Mouse (Mus musculus) kidney, embryonic 16.5 days (tissue): ENCODE data around the gene Dhx33. TPM values are rescaled to one million over a fixed set of nuclear protein-coding genes. Genes with fewer than 3 reads are reported as not detected.

Source experiments
- ATAC-seq: fragments of 200-750 bp; cut with Nextera tagmentation; 2 replicates; pipeline ENCODE4 v1.8.0; 2017; ENCODE audit warnings: moderate TSS enrichment; ENCODE audit not compliant: low FRiP score, low TSS enrichment
- H3K27ac ChIP-seq: fragments of 300-500 bp; sonication (generic); 2 replicates; pipeline ENCODE4 v1.5.1; 2014; ENCODE audit warnings: low read length
- H3K27me3 ChIP-seq: fragments of 300-500 bp; sonication (generic); 2 replicates; pipeline ENCODE4 v1.6.1; 2014; ENCODE audit warnings: low read length, control low read depth, mixed read lengths; ENCODE audit not compliant: insufficient read depth
- H3K36me3 ChIP-seq: fragments of 300-500 bp; sonication (generic); 2 replicates; pipeline ENCODE4 v1.6.1; 2014; ENCODE audit warnings: low read length, control low read depth, mixed read lengths; ENCODE audit not compliant: insufficient read depth
- H3K4me1 ChIP-seq: fragments of 300-500 bp; sonication (generic); 2 replicates; pipeline ENCODE4 v1.6.1; 2014; ENCODE audit warnings: low read length, control low read depth, mixed read lengths; ENCODE audit not compliant: insufficient read depth
- H3K4me2 ChIP-seq: fragments of 300-500 bp; sonication (generic); replicated peaks from 2 replicates; pipeline ENCODE4 v1.6.1; 2014; ENCODE audit warnings: low read depth, low read length
- H3K4me3 ChIP-seq: fragments of 300-500 bp; sonication (generic); 2 replicates; pipeline ENCODE4 v1.5.1; 2014; ENCODE audit warnings: mild to moderate bottlenecking, low read length
- H3K9ac ChIP-seq: fragments of 300-500 bp; sonication (generic); replicated peaks from 2 replicates; pipeline ENCODE4 v1.6.1; 2014; ENCODE audit warnings: low read length
- H3K9me3 ChIP-seq: fragments of 300-500 bp; sonication (generic); 2 replicates; pipeline ENCODE4 v1.6.1; 2016; ENCODE audit warnings: low read length, control low read depth
- WGBS: fragments of 180-500 bp; shearing (Covaris S2); extraction: QIAGEN DNeasy Blood & Tissue Kit; methylation state at CpG from one replicate; pipeline ENCODE4 v1.1.7; 2014; 5-methylcytosine and 5-hydroxymethylcytosine counted together
- polyA plus RNA-seq: library from polyadenylated mRNA; unstranded; fragments of >200 nt; fragmentation: Nextera tagmentation; extraction: Ambion mirVana; gene quantifications from 2 replicates; pipeline ENCODE4 v1.2.1, GENCODE M21; 2015

The Dhx33 gene
- 23.9 TPM in 2 replicates for polyA plus RNA-seq

- Histone ChIP-seq H3K9ac (peak within 1 kb of the TSS; percentile 82), H3K4me1 (peaks cover 15% of the 10 kb centered on the region), H3K9me3 (no peaks in the 10 kb centered on the region), H3K27me3 (no peaks in the 10 kb centered on the region), H3K4me3 (peak within 1 kb of the TSS; percentile 97), H3K27ac (peak within 1 kb of the TSS; percentile 84), H3K4me2 (peak within 1 kb of the TSS; percentile 87), H3K36me3 (peaks cover 12% of the 10 kb centered on the region)
- peak; percentile 99 for ATAC-seq
- WGBS, result under 1% methylated on average over 34 of the region's 35 CpGs
Observed at GRCm38 (mm10) chr11:71004316-71004773, at the start of gene Dhx33. TSS of gene Dhx33 (minus strand) at chr11:71004437.

- 4% methylated on average over 1 of the region's 1 CpGs for whole genome bisulfite sequencing
- no peak overlapping the region for H3K4me3 ChIP-seq
- no peaks in the 10 kb centered on the region for H3K27me3 ChIP-seq
- H3K4me1 ChIP-seq, result no peaks in the 10 kb centered on the region
- ATAC-seq, result no peak
- no peak overlapping the region for H3K9ac ChIP-seq
- H3K4me2 ChIP-seq, result no peak overlapping the region
- H3K36me3 ChIP-seq, result no peaks in the 10 kb centered on the region
- no peak overlapping the region for H3K27ac ChIP-seq
- no peaks in the 10 kb centered on the region for H3K9me3 ChIP-seq
Observed at GRCm38 (mm10) chr11:71052554-71052953, 48.3 kb upstream of the Dhx33 start.

GRCm38 (mm10) chr11:71039526-71040298 lies 35.5 kb upstream of the Dhx33 start:
- Histone ChIP-seq H3K4me2 (no peak overlapping the region), H3K4me3 (no peak overlapping the region), H3K4me1 (no peaks in the 10 kb centered on the region), H3K27ac (no peak overlapping the region), H3K36me3 (no peaks in the 10 kb centered on the region), H3K27me3 (no peaks in the 10 kb centered on the region), H3K9me3 (peaks cover 3% of the 10 kb centered on the region; the same call in 1 of the 2 replicates), H3K9ac (no peak overlapping the region)
- ATAC-seq, result no peak
- WGBS, result 98% methylated on average over 5 of the region's 5 CpGs

GRCm38 (mm10) chr11:71033163-71033761 lies 29.0 kb upstream of the Dhx33 start, which contains the start of gene 6330403K07Rik:
TSS of gene 6330403K07Rik (minus strand) at chr11:71033513.
- no peaks in the 10 kb centered on the region for H3K27me3 ChIP-seq
- ATAC-seq, result peak; percentile 98
- H3K4me2 ChIP-seq, result peak within 1 kb of the TSS; percentile 87
- H3K4me3 ChIP-seq, result peak within 1 kb of the TSS; percentile 64
- peak within 1 kb of the TSS; percentile 71 for H3K9ac ChIP-seq
- H3K27ac ChIP-seq, result peak within 1 kb of the TSS; percentile 57
- WGBS, result 0% methylated on average over 30 of the region's 31 CpGs
- peaks cover 4% of the 10 kb centered on the region; the same call in 1 of the 2 replicates for H3K4me1 ChIP-seq
- no peaks in the 10 kb centered on the region for H3K36me3 ChIP-seq
- H3K9me3 ChIP-seq, result no peaks in the 10 kb centered on the region

GRCm38 (mm10) chr11:71032491-71033162 lies 28.4 kb upstream of the Dhx33 start:
- Histone ChIP-seq H3K4me1 (peaks cover 4% of the 10 kb centered on the region; the same call in 1 of the 2 replicates), H3K36me3 (peaks cover 3% of the 10 kb centered on the region), H3K9me3 (no peaks in the 10 kb centered on the region), H3K4me3 (peak overlapping the region; percentile 64), H3K27me3 (no peaks in the 10 kb centered on the region), H3K27ac (peak overlapping the region; percentile 57; the same call in 1 of the 2 replicates), H3K4me2 (peak overlapping the region; percentile 87), H3K9ac (peak overlapping the region; percentile 71)
- 3% methylated on average over 26 of the region's 26 CpGs for WGBS
- ATAC-seq, result no peak

GRCm38 (mm10) chr11:71032070-71032469 lies 27.8 kb upstream of the Dhx33 start:
- ATAC-seq, result no peak
- H3K27ac ChIP-seq, result no peak overlapping the region
- H3K9ac ChIP-seq, result peak overlapping the region; percentile 71
- H3K4me1 ChIP-seq, result peaks cover 4% of the 10 kb centered on the region; the same call in 1 of the 2 replicates
- peak overlapping the region; percentile 87 for H3K4me2 ChIP-seq
- peak overlapping the region; percentile 64 for H3K4me3 ChIP-seq
- 63% methylated on average over 7 of the region's 7 CpGs for WGBS
- H3K9me3 ChIP-seq, result no peaks in the 10 kb centered on the region
- no peaks in the 10 kb centered on the region for H3K27me3 ChIP-seq
- peaks cover 8% of the 10 kb centered on the region for H3K36me3 ChIP-seq

GRCm38 (mm10) chr11:71029403-71030118 lies 25.3 kb upstream of the Dhx33 start:
- Histone ChIP-seq H3K27me3 (no peaks in the 10 kb centered on the region), H3K4me1 (peaks cover 4% of the 10 kb centered on the region; the same call in 1 of the 2 replicates), H3K36me3 (peaks cover 29% of the 10 kb centered on the region), H3K9me3 (no peaks in the 10 kb centered on the region), H3K4me2 (no peak overlapping the region), H3K9ac (no peak overlapping the region), H3K4me3 (no peak overlapping the region), H3K27ac (no peak overlapping the region)
- WGBS, result 72% methylated on average over 3 of the region's 3 CpGs
- no peak for ATAC-seq

GRCm38 (mm10) chr11:71028280-71028679 lies 24.0 kb upstream of the Dhx33 start:
- Histone ChIP-seq H3K4me2 (no peak overlapping the region), H3K36me3 (peaks cover 35% of the 10 kb centered on the region), H3K4me3 (no peak overlapping the region), H3K27ac (no peak overlapping the region), H3K4me1 (peaks cover 4% of the 10 kb centered on the region; the same call in 1 of the 2 replicates), H3K9me3 (no peaks in the 10 kb centered on the region), H3K27me3 (no peaks in the 10 kb centered on the region), H3K9ac (no peak overlapping the region)
- no peak for ATAC-seq
- 77% methylated on average over 3 of the region's 3 CpGs for WGBS
